Mouse (Mus musculus) liver, postnatal 0 days (tissue): ENCODE results near the gene Nmnat2.

Experiments
- CTCF ChIP-seq: sonication (generic); IDR thresholded peaks from 2 replicates; pipeline ENCODE4 v1.5.1; 2016; ENCODE audit warnings: antibody characterized with exemption, low read depth
- EP300 ChIP-seq: IDR thresholded peaks from 2 replicates; pipeline ENCODE4 v1.6.1; 2016; ENCODE audit warnings: antibody characterized with exemption, low read depth, mild to moderate bottlenecking

- TF ChIP-seq EP300 (no peak), CTCF (no peak)
Observed at GRCm38 (mm10) chr1:153136647-153137046, 181.9 kb downstream of the Nmnat2 start.
